Mouse (Mus musculus) kidney, adult 2 months (tissue): ENCODE measurements at regions not wholly inside any gene's neighbourhood (a gene's known extent, or its start where the extent isn't known, plus 50 kb on each side); places are given as distances from the start of the nearest gene placed in this dataset.

Experiments used
- CTCF ChIP-seq: fragments of 200-500 bp; conservative IDR thresholded peaks from 2 replicates; pipeline ENCODE4 v1.5.1; 2011; ENCODE audit warnings: low read depth, mild to moderate bottlenecking, control low read depth, low read length, moderate library complexity, mixed read lengths; ENCODE audit not compliant: insufficient read depth, insufficient read length
- POLR2A ChIP-seq: fragments of 200-500 bp; IDR thresholded peaks from one replicate; pipeline ENCODE4 v1.6.1; 2011; ENCODE audit warnings: low read depth, low read length, control low read depth

DNA sequence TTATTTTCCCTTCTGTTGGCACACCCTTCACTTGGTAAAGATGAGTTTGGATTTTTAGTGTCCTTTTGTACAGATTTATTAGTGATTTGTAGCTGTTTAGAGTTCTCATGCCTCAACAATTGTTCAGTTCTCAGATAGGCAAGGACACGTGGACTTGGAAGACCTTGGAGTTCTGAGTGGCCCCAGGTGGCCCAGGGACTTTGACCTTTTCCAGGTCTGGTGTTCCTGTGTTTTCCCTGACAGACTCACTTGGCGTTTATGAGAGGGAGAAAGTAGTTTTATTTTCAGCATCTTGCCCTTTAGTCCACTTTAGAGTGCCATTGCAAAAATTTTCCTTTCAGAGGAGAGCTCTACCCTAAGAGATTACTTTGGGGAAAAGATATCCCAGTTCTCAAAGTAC is 211.2 kb downstream of the Olfm4 start:
- TF ChIP-seq POLR2A (no peak), CTCF (no peak)
